Mouse (Mus musculus) spleen, postnatal 14 days (tissue): ENCODE measurements around the gene Slc25a4.
"Not testable (repeated sequence)": the region's sequence is repeated elsewhere in the genome, so short reads cannot be mapped to it uniquely, and the experiment has no call there.

Source experiments
- DNase-seq, 2 experiments: peaks; one replicate each; pipeline ENCODE4 v3.0.0; 2021 to 2022; ENCODE audit warnings: low spot score in 2 of 2

Slc25a4 gene

GRCm38 (mm10) chr8:46210404-46211315, at the start of gene Slc25a4:
Gene Slc25a4 (minus strand): TSS chr8:46211284.
- peak; percentile 81 to 89 for DNase-seq

- no peak for DNase-seq
Measured at GRCm38 (mm10) chr8:46257921-46258682, 47.0 kb upstream of the Slc25a4 start.

- DNase-seq = no peak
Measured at GRCm38 (mm10) chr8:46252456-46252855, 41.4 kb upstream of the Slc25a4 start.

DNA sequence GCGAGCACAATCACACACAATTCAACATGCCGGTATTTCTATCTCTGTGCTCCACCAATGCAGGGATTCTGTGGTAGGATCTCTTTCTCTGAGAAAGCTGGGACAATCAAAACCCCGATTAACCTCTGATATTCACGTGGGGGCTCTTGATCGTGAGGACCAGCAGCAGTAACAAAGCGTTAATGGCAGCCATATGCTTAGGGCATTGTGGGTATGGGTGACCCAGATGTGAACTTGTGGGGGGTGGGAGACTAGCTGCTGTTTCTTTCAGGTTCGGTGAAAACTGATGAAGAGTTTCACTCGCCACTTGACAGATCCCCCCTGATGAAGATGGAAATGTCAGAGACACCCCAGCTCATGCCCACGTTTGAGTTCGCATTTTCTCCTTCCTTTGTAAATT, 40.5 kb upstream of the Slc25a4 start:
- DNase-seq = no peak

GRCm38 (mm10) chr8:46246346-46246745, 35.3 kb upstream of the Slc25a4 start:
- DNase-seq = no peak

DNA sequence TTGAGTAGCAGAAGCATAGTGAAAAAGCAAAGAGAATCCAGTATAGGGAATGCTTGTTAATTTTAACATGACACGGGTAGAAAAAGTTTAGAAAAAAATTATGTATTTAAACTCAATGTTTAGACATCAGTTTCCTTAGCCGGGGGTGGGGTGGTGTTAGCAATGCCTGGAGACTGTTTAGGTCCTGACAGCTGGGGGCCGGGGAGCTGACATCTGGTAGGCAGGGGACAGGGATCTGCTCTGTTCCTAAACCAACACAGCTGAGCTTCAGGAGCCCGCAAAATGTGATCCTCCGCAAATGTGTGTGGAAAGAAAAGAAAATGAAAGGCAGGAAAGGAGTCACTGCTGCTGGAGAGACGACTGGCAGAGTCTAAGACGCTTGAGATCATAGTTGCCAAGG, 31.9 kb upstream of the Slc25a4 start:
- no peak for DNase-seq

GRCm38 (mm10) chr8:46241568-46242374, 30.7 kb upstream of the Slc25a4 start:
- DNase-seq = peak; percentile 32 to 68

- no peak for DNase-seq
Measured at GRCm38 (mm10) chr8:46236441-46237223, 25.5 kb upstream of the Slc25a4 start.

DNA sequence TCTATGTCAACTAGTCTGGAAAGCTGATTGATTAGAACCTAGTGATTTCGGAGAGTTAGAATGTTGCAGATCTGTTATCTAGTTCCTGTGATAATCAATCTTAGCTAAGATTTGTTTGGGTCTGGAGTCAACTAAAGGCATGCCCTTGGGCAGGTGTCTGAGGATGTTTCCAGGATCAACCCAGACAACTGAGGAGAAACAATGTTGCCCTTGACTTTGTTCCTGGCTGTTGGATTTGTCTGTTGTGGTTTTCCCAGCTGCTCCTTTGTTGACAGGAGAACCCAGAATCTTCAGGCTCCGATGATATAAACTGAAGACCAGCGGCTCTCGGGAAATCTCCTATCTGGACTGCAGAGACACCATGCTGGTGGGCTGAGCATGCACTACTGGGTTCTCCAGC, 23.7 kb upstream of the Slc25a4 start:
- no peak for DNase-seq

DNA sequence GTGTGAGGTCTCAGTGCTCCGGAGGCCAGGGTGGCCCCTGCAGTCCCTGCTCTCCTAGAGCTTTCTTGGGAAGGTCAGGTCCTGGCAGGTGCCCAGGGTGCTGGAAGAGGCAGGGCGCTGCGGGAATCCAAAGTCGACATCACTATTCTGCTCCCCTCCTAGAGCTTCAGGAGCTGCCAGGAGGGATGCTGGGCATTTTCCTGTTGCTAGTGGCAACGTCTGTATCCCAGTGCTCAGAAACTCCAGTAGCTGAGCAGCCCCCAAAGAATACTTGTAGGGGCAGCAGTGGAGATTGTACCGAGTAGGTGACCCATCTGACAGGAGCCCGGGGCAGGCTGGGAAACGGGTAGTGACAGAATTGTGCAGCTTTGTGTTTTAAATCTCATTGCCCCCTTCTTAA, 21.7 kb upstream of the Slc25a4 start:
- no peak for DNase-seq

DNA sequence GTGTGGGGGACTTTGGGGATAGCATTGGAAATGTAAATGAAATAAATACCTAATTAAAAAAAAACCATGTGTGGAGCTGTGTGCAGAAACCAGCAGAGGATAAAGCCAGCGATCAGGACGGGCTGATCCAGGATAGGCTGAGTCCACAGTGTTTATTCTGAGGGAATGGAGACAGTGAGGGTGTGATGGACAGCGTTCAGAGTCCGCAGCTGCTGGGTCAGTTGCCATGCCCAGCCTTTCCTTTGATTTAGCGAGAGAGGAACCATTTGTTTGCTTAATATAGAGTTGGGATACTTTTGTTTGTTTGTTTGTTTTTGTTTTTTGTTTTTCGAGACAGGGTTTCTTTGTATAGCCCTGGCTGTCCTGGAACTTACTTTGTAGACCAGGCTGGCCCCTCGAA, 20.9 kb upstream of the Slc25a4 start:
- DNase-seq = not testable (repeated sequence)

- DNase-seq = no peak
Measured at GRCm38 (mm10) chr8:46226622-46227021, 15.5 kb upstream of the Slc25a4 start.

DNA sequence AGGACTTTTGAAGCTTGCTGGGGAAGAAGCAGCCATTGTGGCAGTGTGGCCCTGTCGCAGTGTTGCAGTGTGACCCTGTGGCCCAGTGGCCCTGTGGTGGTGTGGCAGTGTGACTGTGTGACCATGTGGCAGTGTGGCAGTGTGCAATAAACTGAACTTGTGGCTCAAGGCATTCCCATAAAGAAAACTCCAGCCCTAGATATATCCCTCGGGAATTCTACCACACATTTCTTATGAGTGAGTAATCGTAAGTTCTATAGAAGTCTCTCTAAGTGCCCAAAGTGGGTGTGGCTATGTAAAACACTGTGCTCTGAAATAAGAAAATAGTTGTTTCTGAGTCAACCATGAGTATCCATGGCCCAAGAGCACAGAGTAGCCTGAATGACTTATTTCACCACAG, 14.4 kb upstream of the Slc25a4 start:
- no peak for DNase-seq

- DNase-seq = no peak
Measured at GRCm38 (mm10) chr8:46220566-46220965, 9.5 kb upstream of the Slc25a4 start.

- DNase-seq = no peak
Measured at GRCm38 (mm10) chr8:46216838-46217237, 5.8 kb upstream of the Slc25a4 start.

- no peak for DNase-seq
Measured at GRCm38 (mm10) chr8:46213971-46214480, 2.9 kb upstream of the Slc25a4 start.

DNA sequence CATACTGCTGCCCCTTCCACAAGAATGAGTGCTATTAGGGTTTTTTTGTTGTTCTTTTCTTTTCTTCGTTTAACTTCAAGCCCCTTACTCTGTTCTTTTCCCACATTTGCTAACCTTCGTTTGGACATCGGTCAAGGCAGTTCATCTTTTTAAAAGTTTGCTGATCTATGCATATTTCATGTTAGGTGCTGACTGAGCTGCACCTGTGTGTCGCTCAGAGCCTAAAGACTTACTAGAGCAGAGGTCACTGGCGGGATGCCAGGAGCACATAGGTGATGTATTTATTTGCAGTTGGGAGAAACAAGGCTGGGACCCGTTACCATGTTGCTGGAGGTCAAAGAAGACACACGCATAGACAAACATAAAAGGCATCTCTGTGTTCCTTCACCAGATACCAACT, 1.1 kb upstream of the Slc25a4 start:
- DNase-seq = no peak

- no peak for DNase-seq
Measured at GRCm38 (mm10) chr8:46211611-46212071, 557 bp upstream of the Slc25a4 start.

- DNase-seq = no peak
Measured at GRCm38 (mm10) chr8:46209057-46209456, 2.0 kb downstream of the Slc25a4 start.

DNA sequence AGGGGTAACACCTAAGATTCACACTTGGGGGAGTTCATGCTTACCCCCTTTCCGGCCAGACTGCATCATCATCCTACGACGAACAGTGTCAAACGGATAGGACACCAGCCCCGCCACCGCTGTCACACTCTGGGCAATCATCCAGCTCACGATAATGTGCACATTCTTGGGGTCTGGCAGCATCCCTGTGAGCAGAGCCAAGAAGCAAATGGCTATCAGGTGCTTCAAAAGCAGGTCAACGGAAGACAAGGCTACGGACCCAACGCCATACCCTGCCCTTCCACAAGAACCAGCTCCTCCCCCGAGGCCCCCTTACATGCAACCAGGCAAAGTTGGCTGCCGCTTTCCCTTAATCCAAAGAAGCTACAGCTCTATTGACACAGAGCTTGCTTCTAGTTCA, 2.7 kb downstream of the Slc25a4 start:
- no peak for DNase-seq

DNA sequence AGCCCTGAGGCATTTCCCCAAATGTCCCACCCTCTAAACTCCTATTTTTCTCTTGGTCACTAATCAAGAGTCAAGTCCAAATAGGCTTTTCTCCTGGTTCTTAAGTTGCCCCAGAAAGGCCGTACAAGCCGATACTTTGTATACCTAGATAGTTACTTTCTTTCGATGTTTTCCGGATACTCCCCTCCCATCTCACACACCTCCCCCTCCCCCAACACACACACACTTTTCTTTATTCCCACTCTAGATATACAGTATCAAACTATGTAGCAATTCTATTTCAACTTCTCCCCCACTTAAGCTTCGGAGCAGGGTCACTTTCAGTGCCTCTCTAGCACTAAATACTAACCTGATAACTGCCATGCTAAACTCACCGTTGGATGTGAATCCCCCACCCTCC, 5.0 kb downstream of the Slc25a4 start:
- DNase-seq = no peak
